Mouse (Mus musculus) frontal cortex, postnatal 36 days (tissue): ENCODE results near the gene Lipn.

Experiments
- DNase-seq, 2 experiments: peaks; one replicate each; pipeline ENCODE4 v3.0.0; 2022; ENCODE audit warnings: low spot score in 2 of 2

The Lipn gene

DNA sequence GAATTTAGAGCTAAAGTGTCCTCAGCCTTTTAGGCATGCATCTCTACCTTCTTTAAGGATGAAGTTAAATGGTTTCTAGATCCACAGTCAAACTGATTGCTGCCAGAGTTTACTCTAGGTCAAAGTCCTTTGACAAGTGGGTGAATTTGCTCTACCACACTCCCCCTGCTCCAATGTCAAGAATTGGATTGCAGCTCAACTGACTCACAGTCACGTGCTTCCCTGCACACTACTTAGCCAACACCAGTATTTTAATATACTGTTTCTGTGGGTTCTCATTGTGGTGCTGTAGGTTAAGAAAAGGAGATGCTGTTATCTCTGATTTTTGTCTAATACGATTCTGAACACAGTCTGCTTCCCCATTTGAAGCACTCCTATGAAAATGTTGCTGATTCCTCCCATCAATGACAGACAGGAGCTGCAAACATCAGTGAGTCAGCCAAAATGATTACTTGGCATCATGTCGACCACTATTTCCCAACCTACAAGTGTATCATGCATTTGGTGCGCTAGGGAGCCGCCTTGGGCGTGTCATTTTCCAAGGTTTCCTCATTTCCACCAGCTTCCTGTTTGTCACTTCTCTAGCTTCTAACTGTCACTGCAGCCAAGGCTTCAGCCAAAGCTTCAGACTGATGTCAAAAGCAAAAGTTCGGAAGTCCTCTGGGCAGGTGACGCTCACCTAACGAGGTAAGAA is at the start of gene Lipn:
Gene Lipn (plus strand): TSS at position 580 of the 694 bp plus-strand sequence.
- DNase-seq, result no peak

DNA sequence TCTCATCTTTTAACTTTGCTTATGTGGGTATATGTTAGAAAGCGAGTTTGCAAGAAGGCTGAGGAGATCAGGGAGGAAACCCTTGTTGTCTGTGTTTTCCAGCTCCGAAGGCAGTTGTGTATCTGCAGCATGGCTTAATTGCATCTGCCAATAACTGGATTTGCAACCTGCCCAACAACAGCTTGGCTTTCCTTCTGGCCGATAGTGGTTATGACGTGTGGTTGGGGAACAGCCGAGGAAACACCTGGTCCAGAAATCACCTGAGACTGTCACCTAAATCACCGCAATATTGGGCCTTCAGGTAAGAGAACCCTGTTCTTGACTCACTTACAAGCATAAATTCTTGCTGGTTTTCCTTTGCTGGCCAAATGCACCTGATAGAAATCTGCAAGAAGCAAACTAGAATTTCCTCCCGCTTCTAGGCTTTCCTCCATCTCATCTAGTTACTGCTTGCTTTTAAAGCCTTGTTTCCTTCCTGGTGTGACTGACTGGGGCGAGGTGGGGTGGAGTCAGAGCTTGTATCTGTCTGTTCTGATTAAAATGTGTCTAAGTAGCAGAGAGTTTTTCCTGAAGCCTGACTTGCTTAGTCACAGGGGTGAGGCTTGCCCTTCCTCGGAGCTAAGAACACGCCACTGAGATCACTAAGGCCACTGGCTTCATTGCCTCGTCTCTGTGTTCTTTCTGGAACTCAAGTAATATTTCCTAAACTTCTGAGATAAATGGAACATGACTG is 45.6 kb upstream of the Lipn start:
- no peak for DNase-seq

DNA sequence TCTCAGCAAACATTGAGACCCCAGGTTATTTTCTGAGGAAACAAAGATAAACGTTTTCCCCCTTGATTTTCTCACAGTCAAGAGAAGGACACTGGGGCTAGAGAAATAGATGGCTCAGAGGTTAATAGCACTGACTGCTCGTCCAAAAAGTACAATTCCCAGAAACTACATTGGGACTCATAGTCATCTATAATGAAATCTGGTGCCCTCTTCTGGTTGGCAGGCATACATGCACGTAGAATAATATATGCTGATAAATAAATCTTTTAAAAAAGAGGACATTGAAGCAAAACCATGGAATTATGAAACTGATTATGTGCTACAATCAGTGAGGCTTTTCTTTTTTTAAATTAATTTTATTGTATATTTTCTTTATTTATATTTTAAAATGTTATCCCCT is 44.4 kb upstream of the Lipn start:
- DNase-seq, result no peak

DNA sequence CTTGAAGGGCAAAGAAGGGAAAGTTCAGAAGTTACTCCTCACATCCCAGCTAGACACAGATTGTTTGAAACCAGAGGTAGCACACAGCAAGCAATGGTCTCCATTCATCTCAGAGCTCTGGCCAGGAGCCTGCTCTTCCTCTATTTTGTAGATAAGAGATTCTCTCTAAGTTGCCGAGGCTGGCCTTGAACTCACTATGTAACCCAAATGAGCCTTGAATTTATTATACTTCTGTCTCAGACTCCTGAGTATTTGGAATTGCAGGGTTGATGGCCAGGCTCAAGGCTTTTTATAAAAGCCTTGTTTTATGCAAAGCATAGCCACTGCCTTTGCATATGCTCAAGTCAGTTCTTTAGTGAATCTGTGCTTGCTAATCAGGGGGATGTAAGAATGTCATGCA is 27.4 kb upstream of the Lipn start:
- no peak for DNase-seq

DNA sequence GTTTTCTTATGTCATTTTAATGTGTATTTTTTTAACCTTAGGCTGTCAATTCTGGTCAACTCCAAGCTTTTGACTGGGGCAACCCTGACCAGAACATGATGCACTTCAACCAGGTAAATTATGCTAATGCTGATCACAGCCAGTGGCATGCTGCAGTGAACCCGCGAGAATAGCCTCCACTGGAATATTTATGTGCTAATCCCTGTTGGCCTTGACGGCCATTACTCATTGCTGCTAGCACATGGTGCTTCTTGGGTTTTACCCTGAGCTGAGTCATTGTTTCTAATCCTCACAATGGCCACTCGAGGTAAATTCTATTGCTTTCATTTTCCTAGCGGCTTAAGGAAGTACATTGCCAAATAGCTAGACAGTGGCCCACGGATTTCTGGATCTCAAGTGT is 24.1 kb upstream of the Lipn start:
- no peak for DNase-seq

DNA sequence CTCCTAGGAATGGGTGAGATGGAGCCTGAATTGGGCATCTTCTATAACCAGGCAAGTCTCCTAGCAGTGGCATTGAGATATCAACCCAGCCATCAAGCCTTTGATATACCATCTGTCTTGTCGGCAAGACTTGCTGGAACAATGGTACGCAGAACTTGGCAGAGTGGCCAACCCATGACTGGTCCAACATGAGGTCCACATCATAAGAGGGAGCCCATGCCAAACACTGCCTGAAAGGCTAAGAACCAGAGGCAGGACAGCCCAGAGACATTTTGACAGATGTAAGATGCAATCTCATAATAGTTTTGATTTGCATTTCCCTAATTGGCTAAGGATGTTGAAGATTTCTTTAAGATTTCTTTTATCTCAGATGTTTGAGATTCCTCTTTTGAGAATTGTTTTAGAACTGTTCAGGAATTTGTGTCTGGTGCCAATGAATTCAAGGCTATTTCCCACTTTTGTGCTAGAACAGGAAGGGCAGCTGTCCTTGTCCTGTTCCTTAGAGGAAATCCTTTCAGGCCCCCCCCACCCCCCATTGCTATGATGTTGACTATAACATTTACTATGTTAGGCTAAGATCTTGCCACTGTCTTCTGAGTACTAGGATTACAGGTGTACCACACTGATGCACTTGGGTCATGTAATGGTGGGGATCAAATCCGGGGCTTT is 17.7 kb upstream of the Lipn start:
- no peak for DNase-seq

DNA sequence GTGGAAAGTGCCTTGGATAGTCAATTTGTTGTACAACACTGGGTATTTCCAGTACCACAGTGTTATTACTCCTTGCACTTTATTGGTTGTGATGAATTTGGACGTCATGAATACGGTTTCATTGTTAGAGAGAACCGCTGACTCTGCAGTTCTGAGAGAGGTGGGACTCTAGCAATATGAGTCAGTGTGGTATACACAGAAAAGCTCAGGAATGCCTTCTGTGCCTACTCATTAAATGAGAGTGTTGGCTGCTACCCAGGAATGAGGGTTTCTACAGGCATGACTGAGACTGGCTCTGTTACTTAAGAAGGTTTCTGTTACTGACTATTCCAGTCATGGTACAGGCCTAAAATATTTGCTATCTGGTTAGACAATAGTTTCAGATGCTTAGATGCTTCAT is 15.7 kb upstream of the Lipn start:
- DNase-seq, result no peak

DNA sequence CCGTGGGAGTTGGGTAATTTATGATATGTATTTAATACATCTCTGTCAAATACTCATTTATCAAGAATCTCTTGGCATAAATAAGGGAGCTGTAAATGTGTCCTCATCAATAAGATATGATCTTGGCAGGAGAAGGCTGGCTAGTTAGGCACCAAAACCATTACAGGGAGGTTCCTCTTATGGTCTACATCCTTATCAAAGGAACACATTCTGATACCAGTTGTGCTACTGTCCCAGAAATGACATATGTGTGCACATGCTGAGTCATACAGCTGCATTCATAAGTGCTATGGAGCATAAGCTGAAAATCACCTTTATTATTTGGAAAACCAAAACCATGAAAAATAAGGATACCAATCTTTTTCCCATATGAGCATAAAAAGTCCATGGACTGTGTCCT is 3.6 kb upstream of the Lipn start:
- DNase-seq, result no peak

DNA sequence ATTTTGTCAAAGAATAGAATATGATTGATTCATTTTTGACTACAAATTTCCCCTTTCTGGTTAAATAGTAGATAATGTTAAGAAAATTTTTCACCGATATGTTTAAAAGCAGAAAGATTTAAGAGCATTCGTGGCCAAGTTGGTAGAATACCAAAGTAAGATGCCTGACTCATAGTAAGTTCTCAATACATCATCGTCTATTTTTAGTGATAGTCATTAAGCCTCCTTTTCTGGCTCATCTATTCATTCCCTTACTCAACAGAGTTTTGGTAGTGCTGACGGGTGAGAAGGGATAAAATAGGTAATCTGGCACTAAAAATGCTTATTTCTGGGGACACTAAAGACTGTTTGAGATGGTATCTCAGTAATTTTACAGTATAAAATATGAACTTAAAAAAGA is 3.1 kb upstream of the Lipn start:
- no peak for DNase-seq

DNA sequence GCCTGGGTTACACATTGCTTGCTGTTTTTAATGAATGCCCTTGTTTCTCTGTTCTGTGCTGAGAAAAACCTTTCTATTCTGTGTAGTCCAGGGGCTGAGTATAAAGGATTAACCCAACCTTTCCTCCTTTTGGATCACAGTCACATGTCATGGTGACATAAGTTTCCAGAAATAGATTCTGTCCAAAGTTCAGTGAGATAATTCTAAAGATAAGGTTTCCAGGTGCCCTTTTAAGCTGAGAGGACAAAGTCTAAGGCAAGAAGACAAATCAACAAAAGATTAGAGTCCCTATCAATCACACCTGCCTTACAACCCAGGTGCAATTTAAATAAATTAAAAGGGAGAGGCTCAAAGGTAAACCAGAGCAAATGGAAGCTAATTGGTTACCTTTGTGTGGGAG is 7.1 kb downstream of the Lipn start:
- DNase-seq, result no peak

DNA sequence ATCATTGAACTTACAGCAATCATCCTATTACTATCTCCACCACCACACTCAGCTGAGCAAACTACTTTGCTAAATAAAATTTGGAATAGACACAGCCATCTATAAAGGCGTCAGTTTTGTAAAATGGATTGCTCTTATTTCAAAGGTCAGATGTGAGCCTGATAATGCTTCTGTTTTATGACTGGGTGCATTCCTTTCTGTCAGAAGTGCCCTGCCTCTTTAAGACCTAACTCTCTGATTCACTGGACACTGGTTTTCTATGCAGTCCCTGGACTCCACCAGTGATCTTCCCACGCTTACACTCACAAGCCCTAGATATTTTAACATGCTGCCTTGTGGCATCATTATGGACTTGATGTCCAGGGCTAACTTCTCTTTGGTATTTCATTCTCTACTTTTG is 11.0 kb downstream of the Lipn start:
- DNase-seq, result no peak

DNA sequence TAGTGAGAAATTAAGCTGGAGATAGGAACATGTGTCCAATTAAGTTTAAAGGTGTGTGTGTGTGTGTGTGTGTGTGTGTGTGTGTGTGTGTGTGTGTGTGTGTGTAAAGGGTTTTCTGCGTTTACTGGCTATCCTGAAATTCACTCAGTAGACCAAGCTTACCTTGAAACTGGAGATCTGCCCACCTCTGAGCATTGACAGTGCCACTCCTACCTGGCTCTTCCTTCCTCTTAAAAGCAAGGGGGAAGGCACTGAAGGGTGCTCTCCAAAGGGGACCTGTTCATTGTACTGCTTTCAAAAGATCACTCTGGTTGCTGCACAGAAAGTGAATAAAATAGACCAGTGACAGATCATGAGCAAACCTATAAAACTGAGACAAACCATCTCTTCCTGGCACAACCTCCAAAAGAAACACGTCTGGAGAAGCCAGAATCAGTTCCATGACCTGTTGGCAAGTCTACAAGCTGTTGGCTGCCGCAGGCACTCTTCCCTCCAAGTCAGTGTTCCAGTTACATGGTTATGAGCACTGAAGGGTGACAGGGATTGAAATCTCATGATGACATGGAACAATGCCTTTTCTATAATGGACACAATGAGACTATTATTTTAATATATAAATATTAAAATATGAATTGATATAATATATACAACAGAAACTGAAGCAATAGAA is 22.0 kb downstream of the Lipn start:
- DNase-seq, result no peak

DNA sequence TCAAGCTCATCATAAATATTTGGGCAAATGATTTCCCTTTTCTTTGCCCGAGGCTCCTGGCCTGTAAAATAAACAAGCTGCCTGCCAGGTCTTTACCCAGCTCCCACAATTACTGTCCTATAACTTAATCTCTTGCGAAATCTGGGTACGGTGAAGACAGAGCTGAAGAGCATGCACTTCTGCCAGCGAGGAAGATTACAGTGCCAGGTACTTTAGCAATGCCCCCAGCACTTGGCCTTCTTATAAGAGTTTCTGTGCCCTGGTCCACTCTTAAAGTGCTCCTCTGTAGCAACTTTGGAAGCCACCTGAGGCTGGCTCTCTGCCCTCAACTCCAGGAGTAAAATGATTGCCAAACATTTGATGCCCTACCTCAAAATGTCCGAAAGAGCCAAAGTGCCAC is 28.2 kb downstream of the Lipn start:
- no peak for DNase-seq

DNA sequence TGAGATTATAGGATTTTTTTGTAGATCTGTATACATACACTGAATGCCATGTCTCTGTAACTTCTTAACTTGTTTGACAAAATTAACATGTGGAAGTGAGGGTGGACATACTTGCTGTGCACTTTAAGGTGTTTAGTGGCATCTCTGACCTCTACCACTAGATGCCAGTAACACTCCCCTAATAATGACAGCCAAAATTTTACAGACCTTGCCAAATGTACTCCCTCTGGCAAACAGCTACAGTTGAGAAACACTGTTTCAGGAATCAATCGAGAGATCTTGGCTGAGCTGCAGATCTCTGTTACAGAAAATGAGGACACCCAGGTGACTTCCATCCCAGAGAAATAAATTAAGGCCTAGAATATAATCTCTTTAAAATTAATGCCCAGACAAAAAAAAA is 29.1 kb downstream of the Lipn start:
- no peak for DNase-seq

DNA sequence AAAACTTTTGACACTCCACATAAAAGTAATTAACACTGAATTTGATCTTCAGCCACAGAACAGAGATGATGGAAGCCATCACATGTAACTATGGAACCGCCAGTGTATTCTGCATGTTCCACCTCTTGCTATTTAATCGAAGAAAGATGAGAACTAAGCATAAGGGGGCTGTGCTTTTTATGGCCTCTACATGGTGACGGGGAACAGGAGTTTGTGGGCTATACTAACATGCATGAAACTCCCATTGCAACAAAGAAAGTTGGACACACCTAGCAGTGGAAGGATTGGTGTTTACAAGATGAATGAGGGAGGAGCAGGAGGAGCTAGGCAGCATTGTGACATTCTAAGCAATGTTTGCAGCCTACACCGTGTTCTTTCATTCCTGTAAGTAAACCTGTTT is 33.5 kb downstream of the Lipn start, which contains the start of gene Lipm:
Gene Lipm (plus strand): TSS at position 301 of the 400 bp plus-strand sequence.
- no peak for DNase-seq

DNA sequence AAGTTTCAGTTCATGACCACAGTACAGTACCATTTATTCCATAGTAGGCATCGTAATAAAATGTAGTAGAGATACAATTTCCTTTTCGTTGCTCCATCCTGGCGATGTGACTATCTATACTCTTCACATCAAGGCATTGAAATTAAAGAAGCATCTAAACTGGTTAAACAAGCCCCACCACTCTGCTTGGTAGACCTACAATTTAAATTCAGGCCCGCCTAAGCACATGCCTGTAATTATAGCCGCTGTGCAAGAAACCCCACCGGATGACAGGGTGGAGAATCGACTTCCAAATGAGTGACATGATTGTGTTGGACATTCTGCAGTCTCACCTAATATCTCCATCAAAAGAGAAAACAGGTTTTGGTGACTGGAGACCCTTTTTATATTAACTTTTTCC is 34.7 kb downstream of the Lipn start:
- no peak for DNase-seq

DNA sequence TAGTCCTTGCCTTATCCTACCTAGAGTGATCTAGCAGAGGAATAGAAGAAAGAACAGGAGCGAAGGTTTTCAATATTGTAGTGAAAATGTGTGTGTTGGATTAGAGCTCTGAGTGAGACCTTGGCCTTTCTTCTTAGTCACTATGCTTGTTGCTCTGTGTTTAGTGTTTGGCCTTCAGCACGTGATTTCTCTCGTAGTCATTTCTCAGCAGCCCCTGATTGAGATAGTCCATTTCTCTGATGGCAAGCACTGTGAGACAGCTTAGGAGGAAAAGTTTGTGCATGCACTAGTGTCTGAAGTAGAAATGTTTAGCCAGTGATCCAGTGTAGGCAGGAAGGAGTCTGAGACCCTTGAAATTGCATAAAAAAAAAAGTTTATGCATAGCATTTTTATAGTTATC is 37.7 kb downstream of the Lipn start:
- no peak for DNase-seq

DNA sequence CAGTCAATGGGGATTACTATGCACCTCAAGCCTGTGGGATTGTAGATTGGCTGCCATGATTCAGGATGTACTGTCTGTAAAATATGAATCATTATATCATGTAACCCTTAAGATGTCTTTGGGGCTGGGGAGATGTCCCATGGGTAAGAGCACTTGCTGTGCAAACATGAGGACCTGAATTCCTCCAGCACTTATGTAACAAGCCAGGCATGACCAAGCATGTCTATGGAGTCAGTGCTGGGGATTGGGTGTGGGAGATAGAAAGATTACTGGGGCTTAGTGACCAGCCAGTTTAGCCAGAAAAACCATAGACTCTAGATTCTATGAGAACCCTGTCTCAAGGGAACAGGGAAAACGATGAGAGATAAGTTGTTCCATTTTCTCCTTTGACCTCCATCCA is 51.9 kb downstream of the Lipn start:
- DNase-seq, result no peak

DNA sequence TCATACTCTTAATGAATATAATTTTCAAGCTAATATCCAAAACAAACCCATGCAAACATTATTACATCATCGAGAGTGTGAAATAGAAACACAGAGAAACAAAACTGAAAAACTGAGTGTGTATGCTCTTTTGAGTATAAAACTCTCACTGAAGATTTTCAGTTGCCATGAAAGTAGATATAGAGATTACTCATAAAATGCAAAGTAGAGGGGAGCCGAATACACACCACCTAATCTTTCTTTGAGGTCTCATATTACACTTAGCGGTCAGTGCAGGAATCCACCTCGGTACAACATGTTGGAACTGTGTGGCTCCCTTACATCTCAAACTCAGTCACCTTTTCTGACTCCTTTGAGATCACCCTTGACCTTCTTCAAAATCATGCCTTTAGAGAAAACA is 52.5 kb downstream of the Lipn start:
- no peak for DNase-seq

DNA sequence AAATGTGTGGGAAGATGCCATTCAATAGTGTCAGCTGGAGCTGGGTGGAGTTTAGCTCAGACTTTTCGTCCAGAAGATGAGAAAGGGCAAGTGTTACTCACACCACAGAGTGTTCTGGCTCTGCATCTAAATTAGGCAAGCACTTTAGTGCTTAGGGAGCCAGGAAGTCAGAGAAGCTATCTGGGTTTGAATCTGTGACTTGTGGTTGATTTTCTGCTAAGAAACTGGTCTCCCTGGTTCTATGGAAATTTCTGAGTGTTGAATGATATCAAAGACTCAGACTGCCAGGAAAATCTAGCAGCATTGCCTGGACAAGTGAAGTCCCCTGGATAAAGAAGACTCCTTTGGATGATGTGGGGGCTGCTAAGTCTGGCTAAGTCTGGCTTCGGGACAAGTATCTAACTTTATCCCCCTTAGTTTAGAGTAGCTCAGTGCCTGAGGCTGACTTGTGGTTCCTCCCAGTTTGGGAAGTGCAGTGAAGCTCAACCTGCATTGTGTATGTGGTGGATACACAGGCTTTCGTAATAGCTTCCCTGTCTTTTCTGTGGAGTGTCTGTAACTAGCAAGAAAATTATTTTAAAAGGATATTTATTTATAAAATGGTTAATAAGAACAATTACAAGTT is 53.1 kb downstream of the Lipn start:
- DNase-seq, result no peak
